Mouse (Mus musculus): Measurements from ENCODE around the gene Prpf3. TPM values are rescaled to one million over a fixed set of nuclear protein-coding genes. Genes with fewer than 3 reads are reported as not detected.

The Prpf3 gene
- polyA plus RNA-seq, 1 experiment from 2014 or later, result 14.9 TPM

DNA sequence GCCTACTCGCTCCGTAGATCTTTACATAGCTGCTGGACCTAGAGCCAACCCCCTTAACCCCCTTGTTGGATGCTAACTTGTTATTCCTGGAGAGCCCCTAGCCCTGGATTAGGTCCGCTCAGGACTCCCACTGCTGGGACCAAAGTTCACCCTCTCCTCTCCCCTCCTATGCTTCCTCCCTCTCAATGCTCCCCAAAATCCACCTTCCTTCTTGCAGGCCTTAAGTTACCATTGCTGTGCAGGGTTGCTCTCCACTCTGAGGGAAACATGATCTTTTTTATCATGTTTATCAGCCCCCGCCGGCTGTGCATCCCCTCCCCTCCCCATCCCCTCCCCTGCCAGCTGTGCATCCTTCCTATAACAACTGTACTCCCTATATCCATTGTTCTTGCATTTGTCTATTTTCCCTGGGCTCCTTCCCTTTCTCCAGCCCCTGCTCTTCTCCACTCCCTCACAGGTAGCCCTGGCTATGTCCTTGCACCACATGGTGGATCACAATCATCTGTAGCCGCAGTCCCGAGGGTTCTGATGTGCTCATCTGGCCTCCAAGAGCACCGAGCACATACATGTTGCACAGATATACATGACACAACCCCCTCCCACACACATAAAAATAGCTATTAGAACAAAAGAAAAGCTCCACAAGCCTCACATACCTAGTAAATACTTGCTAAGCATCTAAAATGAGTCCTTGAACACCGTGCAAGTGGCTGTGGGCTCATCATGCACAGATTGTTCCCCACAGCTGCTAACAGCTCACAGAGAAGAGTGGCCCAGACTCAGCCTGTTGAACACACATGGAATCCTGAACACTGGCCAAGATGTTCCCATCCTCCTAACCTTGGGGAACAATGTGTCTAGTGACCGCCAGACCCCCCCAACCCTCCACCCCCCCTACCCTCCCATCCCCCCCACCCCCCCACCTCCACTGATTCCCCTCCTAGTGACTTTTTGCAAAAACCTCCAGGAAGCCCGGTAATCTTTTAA, 36.7 kb upstream of the Prpf3 start:
- no peaks in the 10 kb centered on the region for H3K36me3 ChIP-seq (ENCODE audit: control insufficient read depth, insufficient read depth)
- H3K4me1 ChIP-seq (replicated peaks; ENCODE audit: control insufficient read depth, insufficient read depth, low read length), result 0 out of 2 replicates have a peak, but pooled peaks cover 3% of the 10 kb centered on the region
- H3K4me2 ChIP-seq (replicated peaks; ENCODE audit: low read depth), result peak overlapping the region; percentile 44
- H3K9me3 ChIP-seq (ENCODE audit: control insufficient read depth), result no peaks in the 10 kb centered on the region
- TF ChIP-seq CTCF (IDR thresholded peaks at IDR 0.05; ENCODE audit: low read depth), result no peak
- peak overlapping the region; percentile 30; the same call in 1 of the 2 replicates for H3K27ac ChIP-seq (ENCODE audit: low read depth, low read length)
- WGBS, result 42% methylated on average over 11 of the region's 11 CpGs
- peak overlapping the region; percentile 26; the same call in 1 of the 2 replicates for H3K9ac ChIP-seq (ENCODE audit: low read depth, low read length)
- no peaks in the 10 kb centered on the region for H3K27me3 ChIP-seq (replicated peaks; ENCODE audit: control insufficient read depth, insufficient read depth, low read length)
- no peak overlapping the region; the same call in 1 of the 2 replicates for H3K4me3 ChIP-seq (ENCODE audit: low read depth, low read length)
- ATAC-seq, result no peak

DNA sequence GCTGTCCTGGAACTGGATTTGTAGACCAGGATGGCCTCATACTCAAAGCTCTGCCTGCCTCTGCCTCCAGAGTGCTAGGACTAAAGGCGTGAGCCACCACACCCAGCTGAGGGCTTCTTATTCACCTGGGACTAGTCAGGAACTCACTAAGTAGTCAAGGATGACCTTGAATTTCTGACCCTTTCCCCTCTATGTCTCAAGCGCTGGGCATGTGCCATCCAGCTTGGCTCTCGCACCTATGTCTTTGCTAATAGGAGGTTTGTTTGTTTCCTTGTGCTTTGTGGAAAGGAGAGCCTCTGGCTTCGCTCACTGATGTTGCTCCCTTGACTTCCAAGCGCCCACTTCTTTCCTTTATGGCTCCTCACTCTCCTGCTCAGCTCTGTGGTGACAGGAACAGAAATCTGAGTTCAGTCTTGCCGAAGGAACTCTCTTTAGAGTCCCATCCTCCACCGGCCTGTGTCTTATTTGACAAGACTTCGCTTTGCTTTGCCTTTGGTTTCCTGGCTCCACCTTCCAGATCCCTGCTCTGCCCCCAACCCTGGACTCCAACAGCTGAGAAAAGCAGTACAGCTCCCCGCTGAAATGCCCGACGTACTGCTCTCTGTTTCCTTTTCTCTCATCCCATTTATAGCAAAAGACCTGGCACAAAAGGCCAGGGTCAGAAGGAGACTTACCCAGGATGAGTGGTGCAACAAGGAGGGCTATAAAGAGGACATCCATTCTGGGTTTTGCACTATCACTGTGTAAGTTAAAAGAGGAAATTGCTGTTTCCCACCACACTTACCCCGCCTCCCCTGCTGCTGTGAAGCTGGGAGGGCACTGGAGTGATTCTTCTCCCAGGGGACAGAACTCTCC, 35.8 kb upstream of the Prpf3 start, which contains the start of gene BC028528:
TSS of gene BC028528 (minus strand) at position 795 of the 855 bp plus-strand sequence.
- TF ChIP-seq CTCF (IDR thresholded peaks at IDR 0.05; ENCODE audit: low read depth), result no peak
- ATAC-seq, result no peak
- H3K4me3 ChIP-seq (ENCODE audit: low read depth, low read length), result peak within 1 kb of the TSS; percentile 27
- H3K36me3 ChIP-seq (ENCODE audit: control insufficient read depth, insufficient read depth), result no peaks in the 10 kb centered on the region
- H3K27ac ChIP-seq (ENCODE audit: low read depth, low read length), result peak within 1 kb of the TSS; percentile 41
- 28% methylated on average over 12 of the region's 12 CpGs for WGBS
- peak within 1 kb of the TSS; percentile 44 for H3K4me2 ChIP-seq (replicated peaks; ENCODE audit: low read depth)
- H3K9ac ChIP-seq (ENCODE audit: low read depth, low read length), result peak within 1 kb of the TSS; percentile 26; the same call in 1 of the 2 replicates
- no peaks in the 10 kb centered on the region for H3K9me3 ChIP-seq (ENCODE audit: control insufficient read depth)
- no peaks in the 10 kb centered on the region for H3K27me3 ChIP-seq (replicated peaks; ENCODE audit: control insufficient read depth, insufficient read depth, low read length)
- H3K4me1 ChIP-seq (replicated peaks; ENCODE audit: control insufficient read depth, insufficient read depth, low read length), result 0 out of 2 replicates have a peak, but pooled peaks cover 3% of the 10 kb centered on the region

DNA sequence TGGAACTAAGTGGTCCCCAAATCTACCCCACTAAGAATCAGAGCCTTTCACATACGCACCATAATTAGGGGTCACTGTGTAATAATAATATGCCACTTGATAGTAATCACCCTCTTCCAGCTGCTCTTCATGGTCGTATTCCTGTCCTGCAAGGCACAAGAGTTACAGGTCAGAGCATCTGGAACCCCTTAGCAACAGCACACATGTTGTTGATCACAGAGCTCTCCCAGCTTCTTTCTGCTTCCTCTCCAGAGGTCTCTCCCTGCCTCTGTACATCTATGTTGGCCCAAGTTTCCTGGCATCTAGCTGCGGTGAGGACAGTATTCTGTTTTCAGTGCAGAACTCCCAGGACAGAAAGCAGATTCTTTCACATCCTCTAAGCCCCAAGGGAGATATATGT, 34.0 kb upstream of the Prpf3 start:
- no peak for TF ChIP-seq CTCF (IDR thresholded peaks at IDR 0.05; ENCODE audit: low read depth)
- Histone ChIP-seq H3K27ac (ENCODE audit: low read depth, low read length) (no peak overlapping the region), H3K4me3 (ENCODE audit: low read depth, low read length) (no peak overlapping the region), H3K27me3 (replicated peaks; ENCODE audit: control insufficient read depth, insufficient read depth, low read length) (no peaks in the 10 kb centered on the region), H3K36me3 (ENCODE audit: control insufficient read depth, insufficient read depth) (no peaks in the 10 kb centered on the region; the same call in 1 of the 2 replicates), H3K9me3 (ENCODE audit: control insufficient read depth) (no peaks in the 10 kb centered on the region), H3K4me1 (replicated peaks; ENCODE audit: control insufficient read depth, insufficient read depth, low read length) (0 out of 2 replicates have a peak, but pooled peaks cover 3% of the 10 kb centered on the region), H3K9ac (ENCODE audit: low read depth, low read length) (no peak overlapping the region), H3K4me2 (replicated peaks; ENCODE audit: low read depth) (no peak overlapping the region)
- 87% methylated on average over 3 of the region's 3 CpGs for WGBS
- no peak for ATAC-seq

DNA sequence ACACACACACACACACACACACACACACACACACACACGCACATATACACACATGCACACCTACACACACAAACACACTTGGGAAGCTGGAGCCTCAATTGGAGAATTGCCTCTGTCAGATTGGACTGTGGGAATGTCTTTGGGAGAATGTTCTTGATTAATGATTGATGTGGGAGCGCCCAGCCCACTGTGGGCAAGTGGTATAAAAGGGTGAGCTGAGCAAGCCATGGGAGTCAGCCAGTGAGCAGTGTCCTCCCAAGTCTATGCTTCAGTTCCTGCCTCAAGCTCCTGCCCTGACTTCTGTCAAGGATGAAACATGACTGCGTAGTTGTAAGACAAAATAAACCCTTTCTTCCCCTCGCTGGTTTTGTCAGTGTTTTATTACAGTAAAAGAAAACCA, 31.9 kb upstream of the Prpf3 start:
- H3K4me2 ChIP-seq (replicated peaks; ENCODE audit: low read depth), result no peak overlapping the region
- 57% methylated on average over 4 of the region's 4 CpGs for WGBS
- ATAC-seq, result 0 out of 2 replicates have a peak, but pooled peaks have one; percentile 10

DNA sequence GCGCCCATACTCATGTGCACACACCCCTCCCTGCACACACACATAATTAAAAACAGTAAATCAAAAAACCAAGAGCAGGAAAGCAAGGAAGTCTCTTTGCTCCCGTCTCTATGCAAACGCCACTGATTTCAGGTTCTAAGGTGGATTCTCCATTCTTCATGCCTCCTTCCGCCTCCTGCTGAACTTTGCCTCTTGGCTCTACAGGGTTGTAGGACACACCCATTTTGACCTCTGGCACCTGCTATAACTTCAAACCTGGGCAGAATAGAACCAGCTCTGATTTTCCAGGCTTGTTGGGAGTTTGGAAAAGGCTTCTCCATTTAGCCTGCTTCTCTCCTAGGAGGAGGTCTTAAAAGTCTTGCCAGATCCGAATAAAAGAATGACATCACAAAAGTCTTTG, 28.7 kb upstream of the Prpf3 start:
- Histone ChIP-seq H3K27me3 (replicated peaks; ENCODE audit: control insufficient read depth, insufficient read depth, low read length) (no peaks in the 10 kb centered on the region), H3K4me3 (ENCODE audit: low read depth, low read length) (no peak overlapping the region), H3K4me1 (replicated peaks; ENCODE audit: control insufficient read depth, insufficient read depth, low read length) (no peaks in the 10 kb centered on the region), H3K9me3 (ENCODE audit: control insufficient read depth) (no peaks in the 10 kb centered on the region), H3K36me3 (ENCODE audit: control insufficient read depth, insufficient read depth) (no peaks in the 10 kb centered on the region; the same call in 1 of the 2 replicates), H3K9ac (ENCODE audit: low read depth, low read length) (no peak overlapping the region), H3K4me2 (replicated peaks; ENCODE audit: low read depth) (peak overlapping the region; percentile 41; the same call in 1 of the 2 replicates), H3K27ac (ENCODE audit: low read depth, low read length) (peak overlapping the region; percentile 90)
- no peak for TF ChIP-seq CTCF (IDR thresholded peaks at IDR 0.05; ENCODE audit: low read depth)
- ATAC-seq, result peak; percentile 46
- 45% methylated on average over 5 of the region's 5 CpGs for WGBS

More for the DNA sequence above, 31.9 kb upstream of the Prpf3 start:
- Histone ChIP-seq H3K9ac (ENCODE audit: low read depth, low read length) (no peak overlapping the region), H3K27ac (ENCODE audit: low read depth, low read length) (no peak overlapping the region), H3K27me3 (replicated peaks; ENCODE audit: control insufficient read depth, insufficient read depth, low read length) (no peaks in the 10 kb centered on the region), H3K9me3 (ENCODE audit: control insufficient read depth) (no peaks in the 10 kb centered on the region), H3K4me3 (ENCODE audit: low read depth, low read length) (no peak overlapping the region), H3K4me1 (replicated peaks; ENCODE audit: control insufficient read depth, insufficient read depth, low read length) (no peaks in the 10 kb centered on the region), H3K36me3 (ENCODE audit: control insufficient read depth, insufficient read depth) (no peaks in the 10 kb centered on the region; the same call in 1 of the 2 replicates)
- TF ChIP-seq CTCF (IDR thresholded peaks at IDR 0.05; ENCODE audit: low read depth), result no peak

All from intestine, postnatal 0 days (tissue).